Mouse (Mus musculus): ENCODE results near the gene Olfr68. TPM values are rescaled to one million over a fixed set of nuclear protein-coding genes. Genes with fewer than 3 reads are reported as not detected.
"Not testable (repeated sequence)": the region's sequence is repeated elsewhere in the genome, so short reads cannot be mapped to it uniquely, and the experiment has no call there.

Gene Olfr68
- polyA plus RNA-seq, 3 experiments from 2014 or later: not detected

- not testable (repeated sequence) for ATAC-seq
Observed at GRCm38 (mm10) chr7:103762212-103762611, 17.3 kb downstream of the Olfr68 start.

DNA sequence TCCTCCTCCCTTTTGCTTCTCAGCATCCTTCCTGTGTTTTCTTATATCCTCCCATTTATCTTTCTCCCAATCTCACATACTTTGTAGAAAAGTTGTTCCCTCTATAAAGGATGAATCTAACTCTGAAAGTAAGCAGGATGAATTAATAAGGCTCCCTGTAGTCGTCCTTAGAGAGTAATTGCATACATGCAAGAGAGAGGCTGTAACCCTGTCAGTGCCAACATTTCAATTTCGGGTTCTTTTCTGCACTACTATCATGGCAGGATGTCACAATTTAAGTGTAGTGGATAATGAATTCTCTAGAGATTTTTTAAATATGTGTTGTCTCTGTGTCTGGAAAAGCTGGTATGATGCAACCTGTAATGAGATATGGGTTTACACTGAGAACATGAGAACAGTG is 22.3 kb downstream of the Olfr68 start, which contains the start of gene Olfr630:
Olfr630 (minus strand) TSS at position 101 of the 400 bp plus-strand sequence.
- ATAC-seq: no peak

GRCm38 (mm10) chr7:103744843-103745242 is 34.7 kb downstream of the Olfr68 start, which contains the start of gene Olfr629:
Gene Olfr629, minus strand, starts transcription at chr7:103744943.
- no peak for ATAC-seq

- ATAC-seq: no peak
Observed at GRCm38 (mm10) chr7:103730074-103730473, 49.4 kb downstream of the Olfr68 start, which contains the start of gene Olfr628. Gene Olfr628, plus strand, starts transcription at chr7:103730374.

Other genes starting within 250 kb of the Olfr68 start
- not detected for gene Olfr612, start 237.0 kb downstream of the Olfr68 start, polyA plus RNA-seq (2017; shearing (Covaris generic))
- not detected for gene Olfr613, start 231.6 kb downstream of the Olfr68 start, polyA plus RNA-seq (2017; shearing (Covaris generic))
- gene Olfr615, start 223.6 kb downstream of the Olfr68 start, polyA plus RNA-seq (2017; shearing (Covaris generic)): not detected
- gene Olfr616, start 210.6 kb downstream of the Olfr68 start, polyA plus RNA-seq (2017; shearing (Covaris generic)): not detected
- not detected for gene Olfr617, start 206.6 kb downstream of the Olfr68 start, polyA plus RNA-seq (2017; shearing (Covaris generic))
- not detected for gene Olfr618, start 189.6 kb downstream of the Olfr68 start, polyA plus RNA-seq (2017; shearing (Covaris generic))
- not detected for gene Olfr619, start 179.1 kb downstream of the Olfr68 start, polyA plus RNA-seq (2017; shearing (Covaris generic))
- gene Olfr620, start 167.2 kb downstream of the Olfr68 start, polyA plus RNA-seq (2017; shearing (Covaris generic)): under 1 TPM in 2 of 3 experiments, not detected in 1; 0.18 to 0.95 TPM
- not detected for gene Olfr622, start 137.0 kb downstream of the Olfr68 start, polyA plus RNA-seq (2017; shearing (Covaris generic))
- gene Olfr623, start 116.0 kb downstream of the Olfr68 start, polyA plus RNA-seq (2017; shearing (Covaris generic)): not detected
- not detected for gene Olfr624, start 108.5 kb downstream of the Olfr68 start, polyA plus RNA-seq (2017; shearing (Covaris generic))
- not detected for gene Olfr625-ps1, start 97.0 kb downstream of the Olfr68 start, polyA plus RNA-seq (2017; shearing (Covaris generic))
- gene Olfr243, start 65.0 kb downstream of the Olfr68 start, polyA plus RNA-seq (2017; shearing (Covaris generic)): not detected
- not detected for gene Olfr628, start 49.3 kb downstream of the Olfr68 start, polyA plus RNA-seq (2017; shearing (Covaris generic))
- not detected for gene Olfr629, start 34.8 kb downstream of the Olfr68 start, polyA plus RNA-seq (2017; shearing (Covaris generic))
- not detected for gene Olfr630, start 22.4 kb downstream of the Olfr68 start, polyA plus RNA-seq (2017; shearing (Covaris generic))
- under 1 TPM in 1 of 3 experiments, not detected in 2; 0.12 TPM for gene Olfr69, start 8.1 kb downstream of the Olfr68 start, polyA plus RNA-seq (2017; shearing (Covaris generic))
- not detected for gene Olfr67, start 12.1 kb upstream of the Olfr68 start, polyA plus RNA-seq (2017; shearing (Covaris generic))
- 1 to 10 TPM; 2.9 to 8.6 (median 3.0) TPM for gene Hbb-bt, start 34.3 kb upstream of the Olfr68 start, polyA plus RNA-seq (2017; shearing (Covaris generic))
- 10 to 100 TPM in 2 of 3 experiments, 1 to 10 TPM in 1; 9.8 to 22.5 (median 18.1) TPM for gene Hbb-bs, start 48.4 kb upstream of the Olfr68 start, polyA plus RNA-seq (2017; shearing (Covaris generic))
- gene Hbb-bh2, start 60.8 kb upstream of the Olfr68 start, polyA plus RNA-seq (2017; shearing (Covaris generic)): not detected
- not detected for gene Hbb-bh1, start 63.5 kb upstream of the Olfr68 start, polyA plus RNA-seq (2017; shearing (Covaris generic))
- gene Hbb-y, start 73.5 kb upstream of the Olfr68 start, polyA plus RNA-seq (2017; shearing (Covaris generic)): not detected
- gene Olfr66, start 106.6 kb upstream of the Olfr68 start, polyA plus RNA-seq (2017; shearing (Covaris generic)): not detected
- gene Olfr64, start 114.8 kb upstream of the Olfr68 start, polyA plus RNA-seq (2017; shearing (Covaris generic)): not detected
- gene Olfr65, start 123.8 kb upstream of the Olfr68 start, polyA plus RNA-seq (2017; shearing (Covaris generic)): not detected
- gene Olfr631, start 149.1 kb upstream of the Olfr68 start, polyA plus RNA-seq (2017; shearing (Covaris generic)): not detected
- gene Olfr632, start 154.6 kb upstream of the Olfr68 start, polyA plus RNA-seq (2017; shearing (Covaris generic)): not detected
- gene Olfr633, start 164.7 kb upstream of the Olfr68 start, polyA plus RNA-seq (2017; shearing (Covaris generic)): not detected
- under 1 TPM in 1 of 3 experiments, not detected in 2; 0.07 TPM for gene Olfr635, start 191.5 kb upstream of the Olfr68 start, polyA plus RNA-seq (2017; shearing (Covaris generic))
- gene Olfr638, start 219.0 kb upstream of the Olfr68 start, polyA plus RNA-seq (2017; shearing (Covaris generic)): not detected
- not detected for gene Olfr639, start 237.6 kb upstream of the Olfr68 start, polyA plus RNA-seq (2017; shearing (Covaris generic))
- not detected for gene Olfr640, start 245.9 kb upstream of the Olfr68 start, polyA plus RNA-seq (2017; shearing (Covaris generic))